Mouse (Mus musculus) retina, adult 2 months (tissue): ENCODE results near the gene Lyl1.

Experiments used
- DNase-seq: peaks from one replicate; pipeline ENCODE4 v3.0.0-alpha.2; 2012; ENCODE audit warnings: low read depth, low spot score

The Lyl1 gene

DNA sequence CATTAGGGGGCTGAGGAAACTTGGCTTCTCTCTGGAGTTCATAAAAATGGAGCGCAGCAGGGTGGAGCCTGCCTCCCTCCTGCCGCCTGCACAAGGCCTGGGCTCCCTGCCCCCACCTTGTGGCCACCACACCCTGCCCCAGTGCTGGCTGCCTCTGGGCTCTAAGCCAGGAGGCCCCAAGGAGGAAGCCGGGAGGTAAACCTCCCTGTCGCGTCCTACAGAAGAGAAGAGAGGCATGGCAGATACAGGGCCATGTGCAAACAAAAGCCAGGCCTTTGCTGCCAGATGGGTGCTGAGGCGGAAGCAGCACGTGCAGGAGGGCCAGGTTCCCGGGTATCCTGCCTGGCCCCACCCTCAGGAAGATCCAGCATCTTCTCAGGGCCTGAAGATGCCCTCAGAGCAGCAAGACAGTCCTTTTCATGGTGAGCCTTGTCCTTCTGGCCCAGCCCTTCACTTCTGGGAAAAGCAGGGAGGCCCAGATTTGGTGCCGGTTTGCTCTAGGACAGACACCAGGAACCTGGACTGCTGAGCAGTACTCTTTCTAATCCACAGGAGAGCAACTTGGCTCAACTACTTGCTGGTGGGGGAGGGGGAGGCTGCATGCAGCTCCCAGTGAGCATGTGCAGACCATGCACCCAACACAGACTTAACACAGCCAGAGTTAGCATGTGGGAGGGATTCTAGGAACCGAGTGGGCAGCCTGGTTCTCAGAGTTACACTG lies 21.8 kb downstream of the Lyl1 start, which contains the start of gene G430095P16Rik:
TSS of gene G430095P16Rik (plus strand) at position 158 of the 721 bp plus-strand sequence.
- DNase-seq, result no peak

GRCm38 (mm10) chr8:84723571-84723900 lies 22.3 kb downstream of the Lyl1 start:
- DNase-seq, result no peak

- DNase-seq, result no peak
Measured at GRCm38 (mm10) chr8:84724683-84725082, 23.4 kb downstream of the Lyl1 start.

DNA sequence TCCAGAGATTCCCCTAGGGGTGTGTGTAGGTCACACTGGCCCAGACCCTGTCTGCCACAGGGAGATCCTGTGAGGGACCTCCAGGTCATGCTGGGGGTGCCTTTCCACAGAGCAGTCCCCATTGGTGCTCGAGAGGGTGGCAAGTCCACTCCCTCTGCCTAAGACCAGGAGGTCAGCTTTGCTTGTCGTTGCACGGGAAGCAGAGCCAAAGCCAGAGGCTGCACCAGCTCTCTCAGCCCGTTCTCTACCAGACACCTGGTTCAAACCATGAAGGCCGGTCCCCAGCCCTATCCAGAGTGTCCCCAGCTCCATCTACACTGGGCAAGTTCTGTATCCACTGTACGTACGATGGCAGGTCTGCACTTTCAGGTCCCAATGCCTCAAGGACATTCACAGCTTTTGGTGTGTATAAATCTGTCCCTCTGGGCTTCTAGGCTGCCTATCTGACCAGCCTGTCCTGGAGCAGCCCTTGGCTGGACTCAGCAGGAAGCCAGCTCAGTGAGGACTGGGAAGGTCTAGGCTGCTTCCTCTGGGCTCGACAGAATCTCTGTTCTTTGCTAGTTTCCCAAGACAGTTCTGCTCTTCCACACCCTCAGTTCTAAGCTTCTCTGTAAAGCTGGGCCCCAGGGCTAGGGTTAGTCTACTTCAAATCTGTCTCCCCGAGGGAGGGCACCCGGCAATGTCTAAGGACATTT lies 24.1 kb downstream of the Lyl1 start:
- no peak for DNase-seq

DNA sequence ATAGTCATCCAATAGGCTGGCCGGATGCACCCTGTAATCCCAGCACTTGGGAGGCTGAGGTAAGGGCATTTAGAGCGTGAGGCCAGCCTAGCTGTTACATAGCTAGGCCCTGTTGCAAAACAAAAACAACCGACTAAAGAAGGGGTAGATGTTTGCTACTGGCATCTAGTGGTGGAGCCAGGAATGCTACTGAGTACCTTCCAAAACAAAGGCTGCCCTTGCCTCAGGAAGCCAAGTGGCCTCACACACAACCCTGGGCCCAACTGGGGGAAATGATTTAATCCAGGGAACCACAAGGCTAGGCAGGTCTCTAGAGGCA lies 24.6 kb downstream of the Lyl1 start:
- no peak for DNase-seq

- DNase-seq, result no peak
Measured at GRCm38 (mm10) chr8:84728474-84728873, 27.2 kb downstream of the Lyl1 start.

DNA sequence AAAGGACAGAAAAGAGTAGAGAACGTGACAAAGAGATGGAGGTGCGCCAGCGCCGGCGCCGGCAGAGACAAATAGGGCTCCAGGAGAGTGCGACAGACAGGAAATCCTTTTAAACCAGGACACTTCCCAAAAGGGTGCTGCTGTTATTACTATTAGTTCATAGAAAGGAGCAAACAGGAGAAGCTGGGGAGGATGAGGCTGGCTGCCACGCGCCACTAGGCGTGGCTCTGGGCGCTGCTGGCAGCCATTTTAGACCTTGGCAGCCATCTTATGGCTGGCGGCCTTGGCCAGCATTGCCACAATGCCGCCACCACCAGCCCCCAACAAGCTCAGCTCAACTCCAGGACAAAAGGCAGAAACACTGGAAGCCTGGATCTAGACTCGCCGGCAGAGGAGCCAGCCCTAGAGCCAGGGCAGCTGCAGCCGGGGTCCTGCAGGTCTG lies 28.7 kb downstream of the Lyl1 start:
- DNase-seq, result no peak

DNA sequence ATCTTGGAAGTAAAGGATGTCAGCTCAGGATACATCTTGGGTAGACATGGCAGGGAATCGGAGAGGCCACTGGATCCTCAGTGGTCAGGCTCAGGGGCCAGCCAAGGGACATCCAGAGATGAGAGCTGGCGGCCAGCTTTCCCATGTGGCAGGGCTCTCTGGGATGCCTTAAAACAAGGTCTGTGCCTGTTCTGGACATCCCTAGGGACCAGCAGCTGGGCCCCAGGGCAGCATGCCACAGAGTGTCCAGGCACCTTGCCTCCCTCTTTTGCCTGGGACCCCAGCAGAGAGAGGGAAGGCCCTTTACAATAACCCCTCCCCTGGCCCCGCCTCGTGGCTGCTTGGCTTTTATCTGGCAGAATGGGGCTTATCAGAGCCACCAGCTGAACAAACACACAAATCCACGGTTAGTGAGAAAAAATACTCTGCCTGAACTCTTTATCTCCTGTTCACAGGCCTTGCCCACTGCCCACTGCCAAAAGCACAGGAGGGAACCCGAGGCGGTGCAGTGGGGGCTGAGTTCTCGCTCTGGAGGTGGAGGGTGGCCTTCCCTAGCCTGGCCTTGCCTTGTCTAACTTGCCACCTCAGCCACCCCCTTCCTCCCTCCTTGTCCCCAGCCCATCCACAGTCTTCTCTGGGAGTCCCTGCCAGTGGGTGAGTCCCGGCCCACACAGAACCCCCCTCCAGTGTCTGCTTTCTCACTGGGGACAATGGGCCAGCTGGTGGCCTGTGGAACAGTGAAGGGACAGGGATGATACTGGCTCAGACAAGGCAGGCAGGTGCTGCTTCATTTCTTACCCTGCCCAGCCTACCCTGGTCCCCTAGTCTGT lies 29.5 kb downstream of the Lyl1 start:
- DNase-seq, result no peak

DNA sequence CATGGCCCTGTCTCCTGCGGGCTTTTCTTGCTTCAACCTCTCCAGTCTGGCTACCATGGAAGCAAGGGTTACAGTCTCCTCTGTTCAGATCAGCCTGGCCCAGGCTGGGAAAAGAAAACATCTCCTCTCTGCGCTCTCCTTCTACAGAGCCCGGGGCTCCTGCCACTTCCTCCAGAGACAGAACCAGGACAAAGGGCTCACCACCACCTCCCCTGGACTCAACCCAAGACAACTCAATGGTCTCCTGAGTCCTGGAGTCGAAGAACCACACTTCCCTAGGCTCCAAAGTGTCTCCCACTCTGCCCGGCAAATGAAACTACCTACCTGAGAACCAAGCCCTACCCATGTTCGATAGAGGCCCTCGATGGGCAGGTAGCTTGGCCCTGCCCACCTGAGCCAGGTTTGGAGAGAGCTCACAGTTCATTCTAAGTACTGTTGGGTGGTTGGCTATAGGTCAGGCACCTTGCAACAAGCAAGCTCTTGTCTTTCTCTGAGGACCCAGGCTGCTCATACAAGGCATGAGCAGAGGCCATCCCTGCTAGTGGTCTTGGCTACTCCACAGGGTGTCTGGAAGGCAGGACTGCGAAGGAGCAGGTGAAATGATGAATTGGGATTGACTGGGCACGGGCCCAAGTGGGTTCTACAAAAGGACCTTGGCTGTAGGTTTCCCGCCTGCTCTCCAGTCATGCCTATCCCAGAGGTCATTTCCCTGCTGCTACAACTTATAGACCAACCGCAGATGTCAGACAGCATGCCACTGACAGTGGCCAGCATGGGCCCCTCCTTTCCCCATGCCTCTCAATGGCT lies 30.3 kb downstream of the Lyl1 start:
- DNase-seq, result no peak

DNA sequence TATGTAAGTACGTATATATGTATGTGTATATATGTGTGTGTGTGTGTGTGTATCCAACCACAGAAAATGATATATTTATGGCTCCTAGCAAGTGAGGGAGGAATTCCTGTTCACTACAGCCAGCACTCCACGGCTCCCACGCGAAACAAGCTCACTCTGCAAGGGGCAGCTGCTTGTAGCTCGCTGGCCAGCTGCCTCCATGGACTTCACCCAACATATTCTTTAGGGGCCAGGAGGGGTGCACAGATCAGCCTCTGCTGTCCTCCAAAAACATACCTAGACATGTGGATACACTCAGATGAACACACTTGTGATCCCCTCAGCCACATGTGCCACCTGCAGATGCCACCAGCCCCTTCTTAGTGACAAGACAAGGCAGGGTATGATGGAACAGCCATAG lies 31.3 kb downstream of the Lyl1 start:
- DNase-seq, result no peak

GRCm38 (mm10) chr8:84732996-84733395 lies 31.7 kb downstream of the Lyl1 start:
- no peak for DNase-seq

DNA sequence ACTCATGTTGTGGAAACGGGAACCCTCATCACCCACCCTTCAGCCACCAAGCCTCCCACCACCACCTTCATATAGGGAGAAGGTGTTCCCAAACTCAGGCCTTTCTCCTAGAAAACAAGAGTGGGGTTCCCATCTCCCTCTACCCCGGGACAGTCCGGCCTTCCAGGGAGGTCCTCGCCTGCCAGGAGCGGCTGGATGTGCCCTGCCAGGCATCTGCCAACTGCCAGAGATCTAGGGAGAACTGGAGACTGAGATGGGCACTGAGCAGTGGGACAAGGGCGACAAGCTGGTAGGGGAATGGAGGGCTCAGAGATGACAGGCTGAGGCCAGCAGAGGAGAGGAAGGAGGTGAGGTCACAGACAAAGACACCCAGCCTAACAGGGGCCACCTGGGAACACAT lies 32.7 kb downstream of the Lyl1 start:
- no peak for DNase-seq

DNA sequence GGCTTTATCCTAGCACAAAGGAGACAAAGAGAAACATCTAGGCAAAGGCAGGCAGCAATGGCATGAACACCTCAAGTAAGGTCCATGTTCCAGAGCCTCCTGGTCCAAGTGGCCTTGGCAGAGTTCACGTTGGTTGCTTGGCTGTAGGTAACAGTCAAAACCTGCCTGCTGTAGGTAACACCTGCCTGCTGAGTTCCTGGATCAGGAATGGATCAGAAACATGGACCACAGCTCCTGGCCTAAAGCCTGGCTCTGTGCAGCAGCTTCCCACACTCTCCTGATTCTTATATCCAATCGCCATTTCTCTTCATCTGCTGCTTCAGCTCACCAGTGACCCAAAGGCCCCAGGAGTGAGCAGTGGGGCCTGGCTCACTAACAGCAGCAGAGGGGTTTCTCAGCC lies 33.4 kb downstream of the Lyl1 start:
- DNase-seq, result no peak

- no peak for DNase-seq
Measured at GRCm38 (mm10) chr8:84735597-84735996, 34.3 kb downstream of the Lyl1 start.

- no peak for DNase-seq
Measured at GRCm38 (mm10) chr8:84736521-84736920, 35.3 kb downstream of the Lyl1 start.

GRCm38 (mm10) chr8:84737608-84738007 lies 36.4 kb downstream of the Lyl1 start:
- DNase-seq, result peak; percentile 58

DNA sequence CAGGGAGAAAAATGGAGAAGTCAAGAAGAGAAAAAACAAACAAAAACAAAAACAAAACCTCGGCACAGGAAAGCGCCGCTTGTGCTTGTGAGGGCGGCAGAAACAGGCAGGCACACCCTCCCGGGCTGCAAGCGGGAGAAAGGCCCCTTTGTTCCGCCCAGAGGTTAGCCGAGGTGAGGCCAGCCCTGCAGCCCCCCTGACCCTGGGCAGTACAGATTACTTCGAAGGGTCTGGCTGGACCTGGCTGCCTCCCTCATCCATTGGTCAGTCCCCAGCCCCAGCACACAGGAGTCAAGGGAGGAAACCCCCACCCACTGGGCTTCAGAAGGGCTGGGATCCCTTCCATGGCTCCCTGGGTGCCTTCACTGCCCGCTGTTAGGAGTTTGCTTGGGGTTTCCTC lies 37.0 kb downstream of the Lyl1 start:
- no peak for DNase-seq

- DNase-seq, result no peak
Measured at GRCm38 (mm10) chr8:84738715-84739400, 37.6 kb downstream of the Lyl1 start.

DNA sequence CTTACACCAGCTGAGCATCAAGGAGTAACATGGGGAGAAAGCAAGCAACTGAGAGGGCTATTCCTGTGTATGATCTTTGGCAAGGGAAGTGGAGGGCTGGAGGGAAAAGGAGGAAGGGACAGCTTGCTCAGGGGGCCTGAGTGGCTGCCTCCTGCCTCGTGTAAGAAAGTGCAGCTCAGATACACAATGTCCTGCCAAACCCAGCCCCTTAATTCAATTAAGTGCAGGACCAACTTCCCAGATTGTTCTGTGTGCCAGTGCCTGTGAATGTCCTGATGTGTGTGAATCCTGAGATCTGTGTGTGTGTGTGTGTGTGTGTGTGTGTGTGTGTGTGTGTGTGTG lies 38.1 kb downstream of the Lyl1 start:
- no peak for DNase-seq

DNA sequence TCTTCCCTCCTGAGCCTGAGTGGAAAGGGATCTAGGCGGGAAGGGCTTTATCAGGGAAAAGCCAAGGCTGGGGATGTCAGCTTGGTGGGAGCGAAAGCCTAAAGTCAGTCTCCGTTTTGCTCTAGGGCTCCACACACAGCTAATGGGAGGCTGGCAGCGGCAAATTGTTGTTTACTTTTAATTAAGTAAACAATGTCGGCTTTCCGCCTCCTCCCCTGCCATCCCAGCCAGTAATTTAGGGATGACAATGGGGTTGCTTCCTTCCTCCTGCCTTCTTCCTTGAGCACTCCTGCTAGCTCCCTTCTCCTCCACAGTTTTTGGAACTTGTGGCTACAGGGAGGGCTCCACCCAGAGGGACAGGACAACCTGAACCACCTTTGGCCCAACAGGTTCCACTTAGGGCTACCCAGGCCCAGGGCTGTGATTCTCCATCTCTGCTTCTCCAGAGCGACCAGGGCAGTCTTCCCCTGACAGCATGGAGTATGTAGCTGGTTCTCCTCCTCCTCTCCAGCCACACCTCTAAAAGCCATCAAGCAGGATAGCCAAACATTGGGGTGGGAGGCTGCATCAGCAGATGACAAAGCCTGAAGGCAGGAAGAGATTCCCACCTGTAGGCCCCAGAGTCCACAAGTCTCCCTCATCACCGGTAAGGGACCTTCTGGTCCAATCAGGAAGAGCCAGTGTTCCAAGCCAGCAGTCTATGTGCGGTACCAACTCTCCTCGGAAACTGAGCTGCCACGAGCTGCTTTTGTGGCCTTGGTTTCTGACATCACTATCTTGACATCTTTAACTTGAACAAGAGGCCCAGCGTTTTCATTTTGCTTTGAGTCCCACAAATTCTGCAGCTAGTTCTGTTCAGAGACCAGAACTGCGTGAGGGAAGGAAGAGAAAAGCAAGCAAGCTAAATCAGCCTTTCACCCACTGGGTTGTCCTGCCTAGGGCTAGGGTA lies 39.9 kb downstream of the Lyl1 start:
- no peak for DNase-seq
